8 mouse cellular contexts compared by ENCODE assay signal in the genomic region with DNA sequence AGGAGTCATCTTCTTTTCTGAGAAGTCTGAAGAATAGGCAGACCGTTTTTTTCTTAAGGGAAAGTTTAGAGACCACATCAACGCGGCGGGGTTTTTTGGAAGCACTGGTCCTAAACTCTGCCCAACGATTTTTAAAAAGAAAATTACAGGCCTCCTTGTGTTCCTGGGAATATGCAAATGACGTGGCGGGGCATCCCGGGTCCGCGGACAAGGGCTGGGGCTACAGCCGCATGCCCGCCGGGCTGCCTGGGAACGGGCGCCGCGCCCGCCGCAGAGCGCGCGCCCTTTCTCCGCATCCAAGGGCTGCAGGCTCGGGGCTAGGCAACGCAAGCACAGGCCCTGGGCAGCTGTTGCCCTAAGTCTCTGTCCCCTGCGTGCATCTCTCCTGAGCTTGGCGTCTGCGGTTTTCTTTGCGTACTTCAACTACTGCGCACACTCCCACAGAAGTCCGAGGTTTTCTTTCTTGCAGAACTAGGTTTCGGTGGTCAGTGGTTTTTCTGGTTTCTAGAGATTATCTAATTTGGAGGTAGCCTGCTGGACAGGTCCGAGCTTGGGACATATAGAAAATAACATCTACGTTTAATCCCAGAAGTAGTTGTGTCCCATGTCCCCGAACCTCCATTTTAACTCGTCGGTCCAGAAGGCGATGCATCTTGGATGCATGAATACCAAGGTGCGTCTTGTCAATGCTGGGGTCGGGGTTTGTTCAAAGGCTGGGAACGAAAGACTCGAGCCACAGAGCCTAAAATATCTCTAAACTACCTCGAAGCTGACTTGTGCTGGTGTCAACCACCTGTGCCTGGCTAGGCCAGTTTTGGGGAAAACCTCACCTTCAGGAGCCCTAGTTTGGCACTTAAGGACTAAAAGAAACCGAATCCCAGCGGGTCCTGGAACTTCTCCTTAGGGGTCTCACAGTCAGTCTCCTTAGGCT. TPM values are rescaled to one million over a fixed set of nuclear protein-coding genes. Genes with fewer than 3 reads are reported as not detected.
A peak's percentile ranks its signal among the peaks of the same experiment; 100 is the strongest.
DNase-seq lines count a peak whose midpoint lies in the region; ATAC-seq lines count a peak whose summit lies in the region.

No protein-coding gene starts in this region.

- H3K4me2 ChIP-seq in kidney, embryonic 16.5 days (replicated peaks; ENCODE audit: low read depth, low read length) = peak overlapping the region; percentile 40
- H3K4me2 ChIP-seq in neural tube, embryonic 14.5 days (ENCODE audit: low read depth, low read length) = peak overlapping the region; percentile 38

- no peak for ATAC-seq in cerebellum, adult (ENCODE audit: insufficient number of reproducible peaks, low FRiP score, low TSS enrichment)
- no peak for ATAC-seq in kidney, embryonic 16.5 days (ENCODE audit: low FRiP score, low TSS enrichment)
- ATAC-seq in neural tube, embryonic 14.5 days (ENCODE audit: low read depth) = no peak

- H3K4me3 ChIP-seq in kidney, embryonic 16.5 days (ENCODE audit: low read length) = peak overlapping the region; percentile 17
- peak overlapping the region; percentile 22 for H3K4me3 ChIP-seq in neural tube, embryonic 14.5 days (ENCODE audit: low read depth, low read length)

- H3K4me1 ChIP-seq in kidney, embryonic 16.5 days (ENCODE audit: insufficient read depth, low read length) = peaks cover 17% of the 10 kb centered on the region
- peaks cover 9% of the 10 kb centered on the region; the same call in 1 of the 2 replicates for H3K4me1 ChIP-seq in neural tube, embryonic 14.5 days (ENCODE audit: control insufficient read depth, insufficient read depth, low read length)

- 5% methylated on average over 45 of the region's 45 CpGs for WGBS in kidney, embryonic 16.5 days
- 2% methylated on average over 45 of the region's 45 CpGs for WGBS in neural tube, embryonic 14.5 days

- peak; percentile 9 for DNase-seq in cerebellum, adult 11 months
- peak; percentile 12 for DNase-seq in right cerebral cortex, postnatal 4 days
- DNase-seq in right cerebral cortex, adult 18-20 months = no peak
- no peak for DNase-seq in thymus, postnatal 25 days
- no peak for DNase-seq in left cerebral cortex, adult 8-10 months (ENCODE audit: low spot score in 2 of 2)

- H3K27ac ChIP-seq in kidney, embryonic 16.5 days (ENCODE audit: low read length) = no peak overlapping the region
- peak overlapping the region; percentile 6; the same call in 1 of the 2 replicates for H3K27ac ChIP-seq in neural tube, embryonic 14.5 days (ENCODE audit: low read depth, low read length)

- H3K27me3 ChIP-seq in kidney, embryonic 16.5 days (ENCODE audit: insufficient read depth, low read length) = peaks cover 88% of the 10 kb centered on the region
- peaks cover 21% of the 10 kb centered on the region for H3K27me3 ChIP-seq in neural tube, embryonic 14.5 days (ENCODE audit: control insufficient read depth, insufficient read depth, low read length)

- no peaks in the 10 kb centered on the region for H3K36me3 ChIP-seq in kidney, embryonic 16.5 days (ENCODE audit: insufficient read depth, low read length)
- H3K36me3 ChIP-seq in neural tube, embryonic 14.5 days (ENCODE audit: control insufficient read depth, insufficient read depth, low read length) = no peaks in the 10 kb centered on the region

- peak overlapping the region; percentile 28; the same call in 1 of the 2 replicates for H3K9ac ChIP-seq in kidney, embryonic 16.5 days (replicated peaks; ENCODE audit: low read length)
- peak overlapping the region; percentile 39 for H3K9ac ChIP-seq in neural tube, embryonic 14.5 days (replicated peaks; ENCODE audit: low read depth, low read length)

- no peaks in the 10 kb centered on the region for H3K9me3 ChIP-seq in kidney, embryonic 16.5 days (ENCODE audit: low read length)
- H3K9me3 ChIP-seq in neural tube, embryonic 14.5 days (ENCODE audit: control insufficient read depth, low read length) = no peaks in the 10 kb centered on the region

RNA-seq across cellular contexts. Expression of a gene that starts 6.1 kb away (rescaled TPM):
- 1.4 and 2.6 TPM in 2 replicates for polyA plus RNA-seq in kidney, embryonic 16.5 days (2015; fragmentation: Nextera tagmentation; extraction: Ambion mirVana)
- 5.7 and 6.3 TPM in 2 replicates for polyA plus RNA-seq in neural tube, embryonic 14.5 days (2014; fragmentation: Nextera tagmentation; extraction: Ambion mirVana)
- under 1 TPM in 3 of 4 experiments, not detected in 1; 0.30 to 0.35 (median 0.30) TPM for total RNA-seq in left cerebral cortex, adult 8-10 months (2022)

Comparison
In these comparisons a context has a peak if more than half of its experiments do, and no peak if none do; other contexts are left out.
1. DNase-seq: peak in cerebellum, adult 11 months (single experiment) and right cerebral cortex, postnatal 4 days (single experiment); none in right cerebral cortex, adult 18-20 months (single experiment), thymus, postnatal 25 days (single experiment) and left cerebral cortex, adult 8-10 months (0 of 2).